Mouse (Mus musculus): ENCODE results near the gene BC052040. TPM values are rescaled to one million over a fixed set of nuclear protein-coding genes. Genes with fewer than 3 reads are reported as not detected.
A peak's percentile ranks its signal among the peaks of the same experiment; 100 is the strongest.

The BC052040 gene
- polyA plus RNA-seq, 1 experiment from 2014 or later, result 8.2 TPM

GRCm38 (mm10) chr2:115650203-115650602 lies 68.7 kb downstream of the BC052040 start:
- no peaks in the 10 kb centered on the region for H3K27me3 ChIP-seq (ENCODE audit: insufficient read depth, low read length)
- no peak overlapping the region for H3K4me2 ChIP-seq (ENCODE audit: low read length)
- DNase-seq (ENCODE audit: low spot score), result peak; percentile 63
- no peak for ATAC-seq (replicated peaks; ENCODE audit: low FRiP score, low read depth)
- no peak for TF ChIP-seq CTCF (IDR thresholded peaks at IDR 0.05; ENCODE audit: low read depth)
- 54% methylated on average over 2 of the region's 2 CpGs for WGBS
- no peaks in the 10 kb centered on the region for H3K36me3 ChIP-seq (ENCODE audit: insufficient read depth, low read length)
- H3K4me3 ChIP-seq (replicated peaks; ENCODE audit: low read depth, low read length), result no peak overlapping the region
- no peaks in the 10 kb centered on the region for H3K4me1 ChIP-seq (replicated peaks; ENCODE audit: insufficient read depth, low read length)
- H3K9me3 ChIP-seq (replicated peaks; ENCODE audit: low read length), result no peaks in the 10 kb centered on the region
- no peak overlapping the region for H3K9ac ChIP-seq (ENCODE audit: low read depth, low read length)
- no peak overlapping the region for H3K27ac ChIP-seq

GRCm38 (mm10) chr2:115659712-115660111 lies 78.2 kb downstream of the BC052040 start:
- Histone ChIP-seq H3K4me3 (replicated peaks; ENCODE audit: low read depth, low read length) (no peak overlapping the region), H3K27ac (no peak overlapping the region), H3K36me3 (ENCODE audit: insufficient read depth, low read length) (no peaks in the 10 kb centered on the region), H3K4me1 (replicated peaks; ENCODE audit: insufficient read depth, low read length) (no peaks in the 10 kb centered on the region; the same call in 1 of the 2 replicates), H3K9me3 (replicated peaks; ENCODE audit: low read length) (no peaks in the 10 kb centered on the region), H3K4me2 (ENCODE audit: low read length) (no peak overlapping the region), H3K9ac (ENCODE audit: low read depth, low read length) (no peak overlapping the region), H3K27me3 (ENCODE audit: insufficient read depth, low read length) (no peaks in the 10 kb centered on the region)
- DNase-seq (ENCODE audit: low spot score) (no peak), ATAC-seq (replicated peaks; ENCODE audit: low FRiP score, low read depth) (no peak)
- 64% methylated on average over 8 of the region's 8 CpGs for WGBS
- TF ChIP-seq CTCF (IDR thresholded peaks at IDR 0.05; ENCODE audit: low read depth), result no peak

DNA sequence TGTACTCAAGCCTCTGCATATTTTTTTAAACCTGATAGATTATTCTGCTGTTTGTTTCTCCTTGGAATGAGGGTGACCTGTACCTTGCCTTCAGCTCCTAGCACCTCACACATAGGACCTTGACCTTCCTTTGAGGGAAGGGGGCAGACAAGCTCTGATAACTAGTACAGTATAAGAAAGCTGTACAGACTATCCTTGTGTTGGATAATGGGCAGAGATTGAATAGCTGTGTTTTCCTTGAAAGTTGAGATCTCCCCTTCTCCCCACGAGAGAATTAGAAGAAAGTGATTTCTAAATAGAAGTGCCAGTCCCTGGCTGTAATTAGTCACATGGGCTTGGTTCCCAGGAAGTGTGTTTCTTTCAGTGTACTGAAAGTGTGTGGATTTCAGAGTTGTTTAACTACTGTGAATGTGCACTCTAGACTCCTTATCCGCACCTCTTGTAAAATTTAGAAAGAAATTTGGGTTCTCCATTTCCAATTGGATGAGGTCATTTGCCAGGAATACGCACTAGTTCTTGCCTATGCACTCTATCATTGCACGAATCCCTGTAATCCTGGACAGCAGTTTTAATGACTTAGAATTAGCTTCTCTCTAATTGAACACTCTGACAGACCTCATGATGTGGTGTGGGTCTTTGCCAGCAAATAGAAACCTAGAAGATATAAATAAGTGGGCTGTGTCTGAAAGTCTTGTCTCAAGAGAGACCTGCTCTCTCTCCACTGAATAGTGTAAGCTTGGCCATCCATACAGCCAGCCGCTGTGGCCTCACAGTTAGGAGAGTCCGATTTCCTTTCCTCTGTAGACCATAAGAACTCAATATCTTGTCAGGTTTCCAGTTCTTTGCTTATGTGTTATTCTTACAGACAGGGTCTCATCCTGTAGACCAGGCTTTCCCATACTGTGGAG lies 79.0 kb downstream of the BC052040 start:
- H3K27me3 ChIP-seq (ENCODE audit: insufficient read depth, low read length), result no peaks in the 10 kb centered on the region
- no peak overlapping the region for H3K4me2 ChIP-seq (ENCODE audit: low read length)
- no peak overlapping the region for H3K27ac ChIP-seq
- no peak overlapping the region for H3K4me3 ChIP-seq (replicated peaks; ENCODE audit: low read depth, low read length)
- TF ChIP-seq CTCF (IDR thresholded peaks at IDR 0.05; ENCODE audit: low read depth), result no peak
- no peaks in the 10 kb centered on the region for H3K36me3 ChIP-seq (ENCODE audit: insufficient read depth, low read length)
- no peaks in the 10 kb centered on the region; the same call in 1 of the 2 replicates for H3K4me1 ChIP-seq (replicated peaks; ENCODE audit: insufficient read depth, low read length)
- DNase-seq (ENCODE audit: low spot score) (no peak), ATAC-seq (replicated peaks; ENCODE audit: low FRiP score, low read depth) (no peak)
- no peaks in the 10 kb centered on the region for H3K9me3 ChIP-seq (replicated peaks; ENCODE audit: low read length)
- WGBS, result 71% methylated on average over 6 of the region's 6 CpGs
- H3K9ac ChIP-seq (ENCODE audit: low read depth, low read length), result no peak overlapping the region

GRCm38 (mm10) chr2:115667516-115667915 lies 86.0 kb downstream of the BC052040 start:
- no peak for ATAC-seq (replicated peaks; ENCODE audit: low FRiP score, low read depth)
- no peaks in the 10 kb centered on the region for H3K9me3 ChIP-seq (replicated peaks; ENCODE audit: low read length)
- H3K36me3 ChIP-seq (ENCODE audit: insufficient read depth, low read length), result no peaks in the 10 kb centered on the region
- H3K9ac ChIP-seq (ENCODE audit: low read depth, low read length), result no peak overlapping the region
- H3K27me3 ChIP-seq (ENCODE audit: insufficient read depth, low read length), result no peaks in the 10 kb centered on the region
- H3K27ac ChIP-seq, result no peak overlapping the region
- no peak for DNase-seq (ENCODE audit: low spot score)
- TF ChIP-seq CTCF (IDR thresholded peaks at IDR 0.05; ENCODE audit: low read depth), result no peak
- WGBS, result 86% methylated on average over 2 of the region's 2 CpGs
- no peak overlapping the region for H3K4me3 ChIP-seq (replicated peaks; ENCODE audit: low read depth, low read length)
- no peaks in the 10 kb centered on the region for H3K4me1 ChIP-seq (replicated peaks; ENCODE audit: insufficient read depth, low read length)
- no peak overlapping the region for H3K4me2 ChIP-seq (ENCODE audit: low read length)

DNA sequence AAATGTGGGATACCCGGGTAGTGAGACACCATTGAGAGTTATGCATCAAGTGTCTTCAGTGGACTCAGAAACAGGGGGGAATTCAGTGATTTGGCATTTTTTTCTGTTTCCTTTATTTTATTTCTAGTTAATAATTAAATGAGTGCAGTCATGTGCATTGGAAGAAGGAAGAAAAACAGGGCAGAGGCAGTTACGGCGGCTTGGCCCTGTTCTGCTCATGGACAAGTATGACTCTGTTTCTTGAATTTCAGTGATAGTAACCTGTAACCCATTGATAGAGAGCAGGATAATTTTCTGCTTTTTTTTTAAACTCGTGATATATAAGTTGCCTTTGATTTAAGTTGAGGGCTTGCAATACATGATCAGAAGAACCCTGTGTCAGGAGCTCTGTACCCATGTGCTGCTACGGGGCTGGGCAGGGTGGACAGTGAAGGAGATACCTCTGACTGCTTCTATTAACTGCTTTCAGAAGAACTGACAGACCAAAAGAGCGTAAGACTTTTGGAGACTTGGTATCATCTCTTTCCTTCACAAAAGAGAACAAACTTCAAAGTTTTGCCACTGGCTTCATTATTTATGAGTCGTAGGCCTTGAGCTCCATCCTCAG lies 91.6 kb downstream of the BC052040 start:
- peaks cover 8% of the 10 kb centered on the region; the same call in 1 of the 2 replicates for H3K4me1 ChIP-seq (replicated peaks; ENCODE audit: insufficient read depth, low read length)
- H3K36me3 ChIP-seq (ENCODE audit: insufficient read depth, low read length), result no peaks in the 10 kb centered on the region
- no peaks in the 10 kb centered on the region for H3K9me3 ChIP-seq (replicated peaks; ENCODE audit: low read length)
- WGBS, result 58% methylated on average over 7 of the region's 7 CpGs
- no peak overlapping the region for H3K4me3 ChIP-seq (replicated peaks; ENCODE audit: low read depth, low read length)
- no peak overlapping the region for H3K4me2 ChIP-seq (ENCODE audit: low read length)
- TF ChIP-seq CTCF (IDR thresholded peaks at IDR 0.05; ENCODE audit: low read depth), result no peak
- ATAC-seq (replicated peaks; ENCODE audit: low FRiP score, low read depth) (peak; percentile 79), DNase-seq (ENCODE audit: low spot score) (no peak)
- H3K27me3 ChIP-seq (ENCODE audit: insufficient read depth, low read length), result no peaks in the 10 kb centered on the region
- H3K27ac ChIP-seq, result peak overlapping the region; percentile 64
- no peak overlapping the region for H3K9ac ChIP-seq (ENCODE audit: low read depth, low read length)

DNA sequence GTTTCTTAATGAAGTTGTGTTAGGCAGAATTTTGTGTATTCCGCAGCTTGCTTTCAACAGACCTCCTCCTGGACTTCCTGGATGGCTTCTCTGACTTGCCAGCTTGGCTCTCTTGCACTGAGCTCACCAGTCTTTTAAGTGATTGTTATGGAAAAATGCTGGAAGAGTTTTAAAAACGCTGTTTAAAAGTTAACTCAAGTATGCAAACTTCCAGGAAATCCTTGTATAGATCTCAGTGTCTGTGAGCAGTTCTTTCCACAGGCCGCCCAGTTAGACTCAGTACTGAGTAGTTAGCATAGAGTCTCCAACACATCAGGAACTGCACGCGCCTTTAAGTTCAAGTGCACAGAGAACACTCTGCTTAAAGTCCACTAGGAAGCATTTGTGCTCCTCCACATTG lies 97.3 kb downstream of the BC052040 start:
- 0 out of 2 replicates have a peak, but pooled peaks cover 6% of the 10 kb centered on the region for H3K4me1 ChIP-seq (replicated peaks; ENCODE audit: insufficient read depth, low read length)
- H3K27ac ChIP-seq, result no peak overlapping the region
- TF ChIP-seq CTCF (IDR thresholded peaks at IDR 0.05; ENCODE audit: low read depth), result no peak
- H3K4me2 ChIP-seq (ENCODE audit: low read length), result no peak overlapping the region
- no peaks in the 10 kb centered on the region for H3K36me3 ChIP-seq (ENCODE audit: insufficient read depth, low read length)
- WGBS, result 61% methylated on average over 5 of the region's 5 CpGs
- DNase-seq (ENCODE audit: low spot score), result no peak
- H3K27me3 ChIP-seq (ENCODE audit: insufficient read depth, low read length), result no peaks in the 10 kb centered on the region
- H3K4me3 ChIP-seq (replicated peaks; ENCODE audit: low read depth, low read length), result no peak overlapping the region
- H3K9me3 ChIP-seq (replicated peaks; ENCODE audit: low read length), result no peaks in the 10 kb centered on the region
- no peak for ATAC-seq (replicated peaks; ENCODE audit: low FRiP score, low read depth)
- H3K9ac ChIP-seq (ENCODE audit: low read depth, low read length), result no peak overlapping the region
